Mouse (Mus musculus) embryonic fibroblast, embryonic 13.5 days (primary cell): Measurements from ENCODE around the gene Itgb1.

Experiments used
- CTCF ChIP-seq: IDR thresholded peaks from 2 replicates; pipeline ENCODE4 v1.5.1; 2011; ENCODE audit warnings: mild to moderate bottlenecking, control low read depth, low read length, moderate library complexity, borderline replicate concordance; ENCODE audit not compliant: insufficient read depth
- POLR2A ChIP-seq: IDR thresholded peaks from 2 replicates; pipeline ENCODE4 v1.6.1; 2011; ENCODE audit warnings: low read depth, mild to moderate bottlenecking, control low read depth, low read length, moderate library complexity

DNA sequence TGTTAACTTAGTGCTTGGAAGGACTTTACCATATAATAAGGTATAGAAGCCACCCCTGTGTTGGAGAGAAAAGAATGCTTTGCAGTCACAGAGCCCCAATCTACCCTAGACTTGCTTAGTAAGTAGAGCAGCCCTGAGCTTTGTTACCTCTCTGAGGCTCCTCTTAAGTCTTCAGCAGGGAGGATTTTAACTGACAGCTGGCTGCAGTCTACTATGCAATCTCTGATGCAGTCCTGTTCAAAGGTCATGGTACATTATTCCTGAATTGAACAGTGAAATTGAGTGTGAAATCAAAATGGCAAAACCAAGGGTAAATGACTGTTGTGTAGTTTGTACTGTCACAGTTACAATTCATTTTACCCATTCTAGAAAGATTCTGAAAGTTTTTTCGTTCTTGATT lies 41.8 kb downstream of the Itgb1 start:
- TF ChIP-seq POLR2A = no peak
- TF ChIP-seq CTCF = no peak
